Mouse (Mus musculus) bone marrow macrophage, adult 2 months (primary cell): ENCODE measurements around the gene Camsap3.
A peak's percentile ranks its signal among the peaks of the same experiment; 100 is the strongest.

ENCODE experiments used
- CTCF ChIP-seq: IDR thresholded peaks from 2 replicates; pipeline ENCODE4 v1.5.1; 2012; ENCODE audit warnings: low read depth, mild to moderate bottlenecking, low read length, moderate library complexity
- POLR2A ChIP-seq: IDR thresholded peaks from 2 replicates; pipeline ENCODE4 v1.6.1; 2012; ENCODE audit warnings: mild to moderate bottlenecking, low read depth, low read length, borderline replicate concordance

GRCm38 (mm10) chr8:3645804-3646203 is 58.7 kb downstream of the Camsap3 start:
- TF ChIP-seq POLR2A (no peak), CTCF (peak; percentile 33)
